Comparison of ENCODE assay signal across 19 mouse cellular contexts in the genomic region with DNA sequence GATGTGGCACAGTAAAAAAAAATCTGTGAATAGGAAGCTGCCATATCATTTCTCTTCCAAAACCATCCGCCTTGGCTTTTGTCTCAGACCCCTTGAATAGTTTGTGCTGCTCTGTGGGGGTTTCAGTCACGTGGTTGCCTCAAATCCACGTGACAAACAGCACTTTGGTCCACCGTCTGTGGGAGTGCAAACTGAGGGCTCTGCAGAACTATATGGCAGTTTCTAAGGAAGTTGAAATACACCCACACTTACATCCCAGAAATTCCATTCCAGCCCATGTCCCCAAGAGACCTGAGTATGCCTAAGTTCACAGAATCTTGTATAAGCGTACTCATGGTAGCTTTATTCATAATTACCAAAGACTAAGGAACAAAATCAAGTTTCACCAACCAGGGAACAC.
DNase-seq lines count a peak whose midpoint lies in the region.
"Had no signal": no experiment of that assay in that cellular context is flagged by ENCODE, and none has a peak within 500 bp of the region (broad histone marks: within the 10 kb centered on the region; RNA-seq: fewer than 3 reads in every experiment).

No protein-coding gene starts in this region.

- intact Hi-C loops in heart, postnatal 25 days (cut with DNase I), result no loop called here
- intact Hi-C loops in left cerebral cortex, postnatal 10 days (cut with DNase I), result loop anchor here (5.0 kb wide), 1 partner anchor 94 kb away; no protein-coding TSS in a partner anchor

- H3K36me3 ChIP-seq in heart, embryonic 10.5 days, result no peaks in the 10 kb centered on the region
- H3K36me3 ChIP-seq: embryonic facial prominence, embryonic 13.5 days; kidney, embryonic 15.5 days; limb, embryonic 10.5 days; lung, embryonic 15.5 days; midbrain, embryonic 15.5 days; stomach, embryonic 15.5 days had no signal

- H3K27ac ChIP-seq in heart, embryonic 10.5 days, result no peak overlapping the region
- H3K27ac ChIP-seq: embryonic facial prominence, embryonic 13.5 days; heart, adult 2 months; kidney, embryonic 15.5 days; limb, embryonic 10.5 days; lung, embryonic 15.5 days; macrophage; midbrain, embryonic 15.5 days; stomach, embryonic 15.5 days had no signal

- H3K4me1 ChIP-seq in heart, embryonic 10.5 days, result no peaks in the 10 kb centered on the region
- H3K4me1 ChIP-seq: embryonic facial prominence, embryonic 13.5 days; lung, embryonic 15.5 days; midbrain, embryonic 15.5 days; stomach, embryonic 15.5 days had no signal

- H3K27me3 ChIP-seq in heart, embryonic 10.5 days (ENCODE audit: insufficient read depth, poor library complexity, severe bottlenecking), result no peaks in the 10 kb centered on the region
- H3K27me3 ChIP-seq: embryonic facial prominence, embryonic 13.5 days; kidney, embryonic 15.5 days; lung, embryonic 15.5 days; midbrain, embryonic 15.5 days; stomach, embryonic 15.5 days had no signal

- DNase-seq in heart, embryonic 10.5 days (ENCODE audit: low spot score), result peak; percentile 20
- DNase-seq in heart, postnatal 25 days (ENCODE audit: low spot score), result no peak
- peak; percentile 74 for DNase-seq in right cerebral cortex, adult 18-20 months
- DNase-seq in right cerebral cortex, postnatal 4 days, result no peak
- peak; percentile 37 to 68 for DNase-seq in left cerebral cortex, postnatal 10 days (ENCODE audit: extremely low spot score in 1 of 2, low spot score in 2 of 2)
- peak; percentile 86 for DNase-seq in telencephalon, adult 2 months (ENCODE audit: low read depth, low spot score)
- no peak for DNase-seq in adipocyte (ENCODE audit: low spot score)
- no peak for DNase-seq in adrenal gland, postnatal 14 days
- DNase-seq: adrenal gland, postnatal 36 days; cerebellum, adult 9-10 months; gastrocnemius, postnatal 10 days; heart, adult 2 months had no signal

- 56% methylated on average over 5 of the region's 5 CpGs for WGBS in heart, embryonic 10.5 days

- H3K4me3 ChIP-seq in heart, embryonic 10.5 days, result no peak overlapping the region
- H3K4me3 ChIP-seq: embryonic facial prominence, embryonic 13.5 days; heart, adult 2 months; kidney, embryonic 15.5 days; limb, embryonic 10.5 days; lung, embryonic 15.5 days; midbrain, embryonic 15.5 days; stomach, embryonic 15.5 days had no signal

- H3K9me3 ChIP-seq in heart, embryonic 10.5 days, result no peaks in the 10 kb centered on the region
- H3K9me3 ChIP-seq: embryonic facial prominence, embryonic 13.5 days; kidney, embryonic 15.5 days; limb, embryonic 10.5 days; lung, embryonic 15.5 days; midbrain, embryonic 15.5 days; stomach, embryonic 15.5 days had no signal

Comparison
In these comparisons a context has a peak if more than half of its experiments do, and no peak if none do; other contexts are left out.
1. DNase-seq: peak in heart, embryonic 10.5 days (single experiment), right cerebral cortex, adult 18-20 months (single experiment), left cerebral cortex, postnatal 10 days (2 of 2) and telencephalon, adult 2 months (single experiment); none in heart, postnatal 25 days (single experiment), right cerebral cortex, postnatal 4 days (single experiment), adipocyte (single experiment) and adrenal gland, postnatal 14 days (single experiment).